Mouse (Mus musculus): ENCODE measurements around the gene Tor2a. TPM values are rescaled to one million over a fixed set of nuclear protein-coding genes. Genes with fewer than 3 reads are reported as not detected.
A peak's percentile ranks its signal among the peaks of the same experiment; 100 is the strongest.

Tor2a gene
- total and polyA plus RNA-seq, 3 experiments: 33.3 to 53.8 (median 41.4) TPM

- Histone ChIP-seq H3K9me3 (replicated peaks; ENCODE audit: low read length) (peaks cover 6% of the 10 kb centered on the region), H3K27ac (ENCODE audit: insufficient read depth, low read depth) (peak overlapping the region; percentile 77), H3K4me3 (replicated peaks in 1 of 3; ENCODE audit: low read depth in 2 of 3, low read length in 2 of 3, poor library complexity in 1 of 3) (peak overlapping the region; percentile 82 to 87 (median 84)), H3K36me3 (replicated peaks in 1 of 2; ENCODE audit: control insufficient read depth in 1 of 2, insufficient read depth in 1 of 2, low read length in 1 of 2) (peaks cover 27 to 39% of the 10 kb centered on the region in 2 experiments), H3K27me3 (replicated peaks) (no peaks in the 10 kb centered on the region), H3K79me2 (replicated peaks; ENCODE audit: control insufficient read depth, extremely low read depth, insufficient read depth, poor library complexity, severe bottlenecking) (peaks cover 48% of the 10 kb centered on the region), H3K9ac (ENCODE audit: insufficient read depth, low read depth) (peak overlapping the region; percentile 82), H3K4me1 (ENCODE audit: control insufficient read depth in 1 of 2, insufficient read depth in 2 of 2) (peaks cover 27 to 50% of the 10 kb centered on the region in 2 experiments), H3K4me2 (ENCODE audit: insufficient read depth, low read depth, poor library complexity, severe bottlenecking) (no peak overlapping the region)
- in situ Hi-C loops (cut with MboI; ENCODE audit: low pct_ligation_motif_present, low pct_unique_long_range_greater_than_20kb, low sequenced_read_pairs) (loop anchor here (5.0 kb wide), 1 partner anchor 45 kb away; the partner anchor contains the start of gene Tor2a), dilution Hi-C loops (cut with MboI; ENCODE audit: extremely low pct_ligation_motif_present, extremely low pct_unique_long_range_greater_than_20kb, low sequenced_read_pairs) (no loop called here)
- TF ChIP-seq POLR2AphosphoS2 (IDR thresholded peaks at IDR 0.05; ENCODE audit: low read depth, low read length) (no peak), SMC3 (IDR thresholded peaks at IDR 0.05; ENCODE audit: low read depth, low read length) (no peak), PAX5 (IDR thresholded peaks at IDR 0.05; ENCODE audit: low read length) (no peak), MXI1 (IDR thresholded peaks at IDR 0.05; ENCODE audit: low read depth, low read length) (peak; percentile 75), MAZ (IDR thresholded peaks at IDR 0.05; ENCODE audit: low read depth, low read length) (no peak), GABPA (IDR thresholded peaks at IDR 0.05; ENCODE audit: insufficient replicate concordance, low read depth, low read length) (peak; percentile 63; the same call in 1 of the 2 replicates), POLR2A (IDR thresholded peaks at IDR 0.05; ENCODE audit: low read depth, low read length) (peak; percentile 61; the same call in 1 of the 2 replicates), KAT2A (IDR thresholded peaks at IDR 0.05; ENCODE audit: insufficient replicate concordance, low read length) (peak; percentile 97), MYC (IDR thresholded peaks at IDR 0.05; ENCODE audit: low read depth, low read length) (no peak), SIN3A (IDR thresholded peaks at IDR 0.05; ENCODE audit: low read length) (peak; percentile 90; the same call in 1 of the 2 replicates), TCF12 (IDR thresholded peaks at IDR 0.05; ENCODE audit: low read depth, low read length) (peak; percentile 56; the same call in 1 of the 2 replicates), HCFC1 (IDR thresholded peaks at IDR 0.05; ENCODE audit: low read depth, low read length) (peak; percentile 91), ELF1 (IDR thresholded peaks at IDR 0.05; ENCODE audit: low read depth, low read length) (peak; percentile 97), BHLHE40 (IDR thresholded peaks at IDR 0.05; ENCODE audit: low read depth, low read length) (no peak), USF1 (IDR thresholded peaks at IDR 0.05; ENCODE audit: low read depth, low read length) (peak; percentile 12; the same call in 1 of the 2 replicates), MEF2A (IDR thresholded peaks at IDR 0.05; ENCODE audit: borderline replicate concordance, low read depth, low read length) (no peak)
- DNase-seq (ENCODE audit: extremely low read depth): peak; percentile 89
Measured at GRCm38 (mm10) chr2:32712586-32712933, 44.5 kb upstream of the Tor2a start.

GRCm38 (mm10) chr2:32712934-32713817, 43.9 kb upstream of the Tor2a start, which contains the start of gene Cdk9:
Gene Cdk9 (minus strand): TSS chr2:32713076.
- peaks cover 6% of the 10 kb centered on the region for H3K9me3 ChIP-seq (replicated peaks; ENCODE audit: low read length)
- DNase-seq (ENCODE audit: extremely low read depth): peak; percentile 83
- H3K27ac ChIP-seq (ENCODE audit: insufficient read depth, low read depth): peak within 1 kb of the TSS; percentile 80
- H3K9ac ChIP-seq (ENCODE audit: insufficient read depth, low read depth): peak within 1 kb of the TSS; percentile 82
- H3K36me3 ChIP-seq (replicated peaks in 1 of 2; ENCODE audit: control insufficient read depth in 1 of 2, insufficient read depth in 1 of 2, low read length in 1 of 2): peaks cover 21 to 33% of the 10 kb centered on the region in 2 experiments
- H3K4me1 ChIP-seq (ENCODE audit: control insufficient read depth in 1 of 2, insufficient read depth in 2 of 2): peaks cover 27 to 56% of the 10 kb centered on the region in 2 experiments
- dilution Hi-C loops (cut with MboI; ENCODE audit: extremely low pct_ligation_motif_present, extremely low pct_unique_long_range_greater_than_20kb, low sequenced_read_pairs) (no loop called here), in situ Hi-C loops (cut with MboI; ENCODE audit: low pct_ligation_motif_present, low pct_unique_long_range_greater_than_20kb, low sequenced_read_pairs) (loop anchor here (5.0 kb wide), 1 partner anchor 44 kb away; the partner anchor contains the start of gene Tor2a)
- H3K79me2 ChIP-seq (replicated peaks; ENCODE audit: control insufficient read depth, extremely low read depth, insufficient read depth, poor library complexity, severe bottlenecking): peaks cover 42% of the 10 kb centered on the region
- H3K4me2 ChIP-seq (ENCODE audit: insufficient read depth, low read depth, poor library complexity, severe bottlenecking): peak within 1 kb of the TSS; percentile 81
- no peaks in the 10 kb centered on the region for H3K27me3 ChIP-seq (replicated peaks)
- peak within 1 kb of the TSS; percentile 82 to 87 (median 84) for H3K4me3 ChIP-seq (replicated peaks in 1 of 3; ENCODE audit: low read depth in 2 of 3, low read length in 2 of 3, poor library complexity in 1 of 3)
- TF ChIP-seq RCOR1 (conservative IDR thresholded peaks at IDR 0.05; ENCODE audit: low read depth, low read length) (no peak), MYC (IDR thresholded peaks at IDR 0.05; ENCODE audit: low read depth, low read length) (no peak), ELF1 (IDR thresholded peaks at IDR 0.05; ENCODE audit: low read depth, low read length) (peak; percentile 46; the same call in 1 of the 2 replicates), ZMIZ1 (IDR thresholded peaks at IDR 0.05; ENCODE audit: low read depth, low read length) (no peak), ETS1 (conservative IDR thresholded peaks at IDR 0.05; ENCODE audit: low read depth, low read length) (no peak; the same call in 1 of the 2 replicates), MAX (IDR thresholded peaks at IDR 0.05; ENCODE audit: low read length) (no peak), USF2 (conservative IDR thresholded peaks at IDR 0.05; ENCODE audit: low read depth, low read length) (no peak), MEF2A (IDR thresholded peaks at IDR 0.05; ENCODE audit: borderline replicate concordance, low read depth, low read length) (peak; percentile 13; the same call in 1 of the 2 replicates), USF1 (IDR thresholded peaks at IDR 0.05; ENCODE audit: low read depth, low read length) (no peak), ZC3H11A (IDR thresholded peaks at IDR 0.05; ENCODE audit: low read depth, low read length) (peak; percentile 81), CTCF (conservative IDR thresholded peaks at IDR 0.05 in 1 of 2, IDR thresholded peaks at IDR 0.05 in 1 of 2; ENCODE audit: low read depth in 2 of 2, low read length in 2 of 2) (peak; percentile 76 to 98; a peak in 3 of 4 replicates), NELFE (IDR thresholded peaks at IDR 0.05; ENCODE audit: low read depth, low read length) (peak; percentile 46; the same call in 1 of the 2 replicates), CHD2 (IDR thresholded peaks at IDR 0.05; ENCODE audit: low read length) (0 out of 2 replicates have a peak, but pooled peaks have one; percentile 12), CHD1 (IDR thresholded peaks at IDR 0.05; ENCODE audit: low read depth, low read length) (no peak), GABPA (IDR thresholded peaks at IDR 0.05; ENCODE audit: insufficient replicate concordance, low read depth, low read length) (no peak), BHLHE40 (IDR thresholded peaks at IDR 0.05; ENCODE audit: low read depth, low read length) (no peak; the same call in 1 of the 2 replicates), POLR2AphosphoS2 (IDR thresholded peaks at IDR 0.05; ENCODE audit: low read depth, low read length) (no peak), SMC3 (IDR thresholded peaks at IDR 0.05; ENCODE audit: low read depth, low read length) (peak; percentile 98), EP300 (IDR thresholded peaks at IDR 0.05; ENCODE audit: low read length) (no peak), MAZ (IDR thresholded peaks at IDR 0.05; ENCODE audit: low read depth, low read length) (no peak), UBTF (IDR thresholded peaks at IDR 0.05; ENCODE audit: low read depth, low read length) (no peak)

Measured in CH12.LX (cell line).